Mouse (Mus musculus): ENCODE results near the gene Olr1. TPM values are rescaled to one million over a fixed set of nuclear protein-coding genes. Genes with fewer than 3 reads are reported as not detected.

Gene Olr1
- polyA plus RNA-seq, 1 experiment from 2014 or later: not detected

DNA sequence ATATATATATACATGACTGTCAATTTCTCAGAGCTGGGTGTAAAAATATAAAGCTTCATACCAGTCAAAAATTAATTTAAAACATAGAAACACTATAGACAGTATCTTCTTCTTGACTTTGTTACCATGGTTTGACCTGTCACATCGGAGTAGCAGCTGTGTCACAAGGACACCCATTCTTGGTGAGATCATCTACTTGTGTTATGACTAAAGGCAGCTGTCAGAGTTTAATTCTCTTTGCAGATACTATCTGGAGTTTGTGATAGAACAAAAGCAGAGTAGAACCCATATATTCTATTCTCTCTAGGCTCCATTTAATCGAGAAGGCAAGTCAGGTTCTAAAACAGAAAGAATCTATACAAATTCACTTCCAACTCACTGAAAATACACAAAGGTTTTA, 68.9 kb downstream of the Olr1 start:
- Histone ChIP-seq H3K36me3 (no peaks in the 10 kb centered on the region), H3K4me2 (replicated peaks) (no peak overlapping the region), H3K9ac (replicated peaks) (no peak overlapping the region), H3K27me3 (no peaks in the 10 kb centered on the region), H3K4me1 (no peaks in the 10 kb centered on the region), H3K9me3 (no peaks in the 10 kb centered on the region), H3K4me3 (no peak overlapping the region), H3K27ac (replicated peaks) (no peak overlapping the region)
- no peak for ATAC-seq (replicated peaks)
- WGBS: 91% methylated on average over 2 of the region's 2 CpGs

DNA sequence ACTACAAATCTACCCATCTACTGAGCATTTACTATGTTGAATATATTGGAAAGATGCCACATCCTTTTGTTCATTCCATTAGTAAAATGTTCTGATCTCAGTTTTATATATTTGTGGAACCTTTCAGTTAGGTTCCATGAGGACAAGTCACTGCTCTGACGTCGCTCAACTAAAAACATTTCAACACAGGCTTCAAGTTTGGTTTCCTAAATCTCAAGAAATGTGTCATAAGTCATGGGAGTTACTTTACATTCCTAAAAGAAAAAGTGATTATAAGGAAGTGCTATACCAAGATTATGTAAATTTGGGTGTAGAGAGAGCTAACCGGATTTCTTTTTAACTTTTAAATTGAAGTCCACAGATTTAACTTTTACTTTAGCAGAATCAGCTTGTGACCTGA, 70.9 kb downstream of the Olr1 start:
- ATAC-seq (replicated peaks): no peak
- 93% methylated on average over 3 of the region's 3 CpGs for WGBS
- H3K27me3 ChIP-seq: no peaks in the 10 kb centered on the region

More for the DNA sequence above, 70.9 kb downstream of the Olr1 start:
- Histone ChIP-seq H3K36me3 (no peaks in the 10 kb centered on the region), H3K4me2 (replicated peaks) (no peak overlapping the region), H3K9ac (replicated peaks) (no peak overlapping the region), H3K27ac (replicated peaks) (no peak overlapping the region), H3K9me3 (no peaks in the 10 kb centered on the region), H3K4me3 (no peak overlapping the region), H3K4me1 (no peaks in the 10 kb centered on the region)

Other genes starting within 250 kb of the Olr1 start
- not detected in 2 replicates for gene Cd69, start 231.7 kb downstream of the Olr1 start, polyA plus RNA-seq (2015; fragmentation: Nextera tagmentation; extraction: Ambion mirVana)
- gene 4922502D21Rik, start 175.4 kb downstream of the Olr1 start, polyA plus RNA-seq (2015; fragmentation: Nextera tagmentation; extraction: Ambion mirVana): not detected in 2 replicates
- gene Clec12a, start 164.5 kb downstream of the Olr1 start, polyA plus RNA-seq (2015; fragmentation: Nextera tagmentation; extraction: Ambion mirVana): 0.11 and 0.13 TPM in 2 replicates
- gene Clec12b, start 121.3 kb downstream of the Olr1 start, polyA plus RNA-seq (2015; fragmentation: Nextera tagmentation; extraction: Ambion mirVana): 0.14 TPM in 1 of 2 replicates, not detected in the other
- 1.5 and 1.8 TPM in 2 replicates for gene Clec1b, start 109.9 kb downstream of the Olr1 start, polyA plus RNA-seq (2015; fragmentation: Nextera tagmentation; extraction: Ambion mirVana)
- gene Clec9a, start 98.3 kb downstream of the Olr1 start, polyA plus RNA-seq (2015; fragmentation: Nextera tagmentation; extraction: Ambion mirVana): 0.10 and 0.13 TPM in 2 replicates
- 0.92 and 1.5 TPM in 2 replicates for gene Clec1a, start 55.2 kb downstream of the Olr1 start, polyA plus RNA-seq (2015; fragmentation: Nextera tagmentation; extraction: Ambion mirVana)
- not detected in 2 replicates for gene Tmem52b, start 5.4 kb upstream of the Olr1 start, polyA plus RNA-seq (2015; fragmentation: Nextera tagmentation; extraction: Ambion mirVana)
- gene Gabarapl1, start 26.0 kb upstream of the Olr1 start, polyA plus RNA-seq (2015; fragmentation: Nextera tagmentation; extraction: Ambion mirVana): 186 and 197 TPM in 2 replicates
- not detected in 2 replicates for gene Klre1, start 70.7 kb upstream of the Olr1 start, polyA plus RNA-seq (2015; fragmentation: Nextera tagmentation; extraction: Ambion mirVana)
- gene Klrd1, start 84.6 kb upstream of the Olr1 start, polyA plus RNA-seq (2015; fragmentation: Nextera tagmentation; extraction: Ambion mirVana): not detected in 2 replicates
- gene Klrk1, start 116.7 kb upstream of the Olr1 start, polyA plus RNA-seq (2015; fragmentation: Nextera tagmentation; extraction: Ambion mirVana): 0.11 and 0.17 TPM in 2 replicates
- gene Klrc3, start 136.2 kb upstream of the Olr1 start, polyA plus RNA-seq (2015; fragmentation: Nextera tagmentation; extraction: Ambion mirVana): not detected in 2 replicates
- not detected in 2 replicates for gene Klrc2, start 153.5 kb upstream of the Olr1 start, polyA plus RNA-seq (2015; fragmentation: Nextera tagmentation; extraction: Ambion mirVana)
- gene Klrc1, start 171.8 kb upstream of the Olr1 start, polyA plus RNA-seq (2015; fragmentation: Nextera tagmentation; extraction: Ambion mirVana): not detected in 2 replicates
- not detected in 2 replicates for gene Klri1, start 210.0 kb upstream of the Olr1 start, polyA plus RNA-seq (2015; fragmentation: Nextera tagmentation; extraction: Ambion mirVana)
- not detected in 2 replicates for gene Klri2, start 233.3 kb upstream of the Olr1 start, polyA plus RNA-seq (2015; fragmentation: Nextera tagmentation; extraction: Ambion mirVana)